In genomic region chr13:102770194-102770593, GRCm38 (mm10) we compare ENCODE assay signal across 12 mouse cellular contexts.
DNase-seq lines count a peak whose midpoint lies in the region; ATAC-seq and TF ChIP-seq lines count a peak whose summit lies in the region.
"Had no signal": no experiment of that assay in that cellular context is flagged by ENCODE, and none has a peak within 500 bp of the region (broad histone marks: within the 10 kb centered on the region; RNA-seq: fewer than 3 reads in every experiment).

No protein-coding gene starts in this region.

- WGBS in kidney, adult 2 months: 49% methylated on average over 8 of the region's 8 CpGs
- WGBS in kidney, embryonic 16.5 days: 35% methylated on average over 8 of the region's 8 CpGs

- no peak overlapping the region for H3K27ac ChIP-seq in kidney, adult 2 months (ENCODE audit: insufficient read depth, low read depth, low read length)
- H3K27ac ChIP-seq in kidney, embryonic 16.5 days (ENCODE audit: low read length): no peak overlapping the region
- peak overlapping the region; percentile 47; the same call in 1 of the 2 replicates for H3K27ac ChIP-seq in embryonic fibroblast, embryonic 13.5 days (ENCODE audit: insufficient read depth, low read length)
- H3K27ac ChIP-seq: forebrain, embryonic 12.5 days; heart, embryonic 10.5 days had no signal

- H3K4me3 ChIP-seq in kidney, adult 2 months (ENCODE audit: insufficient read depth, low read depth, low read length): no peak overlapping the region
- no peak overlapping the region for H3K4me3 ChIP-seq in kidney, embryonic 16.5 days (ENCODE audit: low read length)
- H3K4me3 ChIP-seq in embryonic fibroblast, embryonic 13.5 days (ENCODE audit: insufficient read depth, low read length): no peak overlapping the region
- H3K4me3 ChIP-seq: forebrain, embryonic 12.5 days; heart, embryonic 10.5 days had no signal

- H3K9me3 ChIP-seq in kidney, embryonic 16.5 days (ENCODE audit: low read length): no peaks in the 10 kb centered on the region
- H3K9me3 ChIP-seq: forebrain, embryonic 12.5 days; heart, embryonic 10.5 days had no signal

- peak; percentile 20 for DNase-seq in embryo, embryonic 10 days (ENCODE audit: low spot score)
- DNase-seq in embryo, embryonic 9.5 days (ENCODE audit: extremely low spot score): no peak
- peak; percentile 58 for DNase-seq in kidney, adult 2 months
- peak; percentile 78 for DNase-seq in lung, postnatal 36 days
- no peak for DNase-seq in left cerebral cortex, adult 8-10 months (ENCODE audit: low spot score in 2 of 2)
- no peak for DNase-seq in thymus, adult 18-20 months
- DNase-seq: cerebellum, postnatal 14 days; thymus, postnatal 14 days had no signal

- no peaks in the 10 kb centered on the region for H3K27me3 ChIP-seq in kidney, adult 2 months (replicated peaks; ENCODE audit: control insufficient read depth, insufficient read depth, low read length)
- no peaks in the 10 kb centered on the region for H3K27me3 ChIP-seq in kidney, embryonic 16.5 days (ENCODE audit: insufficient read depth, low read length)
- H3K27me3 ChIP-seq: forebrain, embryonic 12.5 days had no signal

- H3K9ac ChIP-seq in kidney, embryonic 16.5 days (replicated peaks; ENCODE audit: low read length): no peak overlapping the region
- H3K9ac ChIP-seq: forebrain, embryonic 12.5 days had no signal

- H3K4me2 ChIP-seq in kidney, embryonic 16.5 days (replicated peaks; ENCODE audit: low read depth, low read length): no peak overlapping the region
- H3K4me2 ChIP-seq: forebrain, embryonic 12.5 days had no signal

- TF ChIP-seq CTCF in kidney, adult 2 months (conservative IDR thresholded peaks at IDR 0.05; ENCODE audit: insufficient read depth, insufficient read length, low read depth, low read length): no peak
- no peak for TF ChIP-seq CTCF in embryonic fibroblast, embryonic 13.5 days (IDR thresholded peaks at IDR 0.05; ENCODE audit: borderline replicate concordance, insufficient read depth, low read length)

- ATAC-seq in kidney, embryonic 16.5 days (ENCODE audit: low FRiP score, low TSS enrichment): no peak

- peaks cover 2% of the 10 kb centered on the region for H3K36me3 ChIP-seq in kidney, adult 2 months (ENCODE audit: control insufficient read depth, insufficient read depth, low read length)
- H3K36me3 ChIP-seq in kidney, embryonic 16.5 days (ENCODE audit: insufficient read depth, low read length): peaks cover 23% of the 10 kb centered on the region; the same call in 1 of the 2 replicates

- no peak for TF ChIP-seq POLR2A in kidney, adult 2 months (IDR thresholded peaks at IDR 0.05; ENCODE audit: low read depth, low read length)
- no peak for TF ChIP-seq POLR2A in embryonic fibroblast, embryonic 13.5 days (IDR thresholded peaks at IDR 0.05; ENCODE audit: low read depth, low read length)

- no peaks in the 10 kb centered on the region for H3K4me1 ChIP-seq in kidney, adult 2 months (ENCODE audit: control insufficient read depth, insufficient read depth, low read length)
- H3K4me1 ChIP-seq in kidney, embryonic 16.5 days (ENCODE audit: insufficient read depth, low read length): peaks cover 3% of the 10 kb centered on the region; the same call in 1 of the 2 replicates
- peaks cover 5% of the 10 kb centered on the region for H3K4me1 ChIP-seq in embryonic fibroblast, embryonic 13.5 days (ENCODE audit: control insufficient read depth, insufficient read depth, low read length)
- H3K4me1 ChIP-seq: heart, embryonic 10.5 days had no signal

Comparison
In these comparisons a context has a peak if more than half of its experiments do, and no peak if none do; other contexts are left out.
1. DNase-seq: peak in embryo, embryonic 10 days (single experiment), kidney, adult 2 months (single experiment) and lung, postnatal 36 days (single experiment); none in embryo, embryonic 9.5 days (single experiment), left cerebral cortex, adult 8-10 months (0 of 2) and thymus, adult 18-20 months (0 of 2).